Mouse (Mus musculus) ovary, postnatal 14 days (tissue): ENCODE data around the gene Arhgap23.

Experiments
- DNase-seq: peaks from one replicate; pipeline ENCODE4 v3.0.0; 2022; ENCODE audit warnings: low spot score

Arhgap23 gene

DNA sequence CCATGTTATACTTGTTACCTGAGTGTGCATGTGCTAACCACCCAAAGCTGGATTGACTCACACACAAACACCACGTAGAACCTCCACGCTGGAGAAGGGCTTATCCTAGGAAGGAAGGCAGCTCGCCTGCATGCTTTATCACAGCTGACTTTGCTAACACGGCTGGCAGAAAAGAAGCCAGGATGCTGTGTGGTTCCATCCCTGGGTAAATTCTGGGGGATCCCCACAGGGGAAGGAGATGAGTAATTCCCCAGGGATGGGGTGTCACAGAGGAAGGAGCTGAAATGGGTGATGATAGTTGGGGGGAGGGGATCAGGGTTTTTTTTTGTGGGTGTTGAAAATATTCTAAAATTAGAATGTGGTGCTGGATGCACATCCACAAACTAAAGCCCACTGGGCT, 90.5 kb downstream of the Arhgap23 start:
- DNase-seq = no peak

DNA sequence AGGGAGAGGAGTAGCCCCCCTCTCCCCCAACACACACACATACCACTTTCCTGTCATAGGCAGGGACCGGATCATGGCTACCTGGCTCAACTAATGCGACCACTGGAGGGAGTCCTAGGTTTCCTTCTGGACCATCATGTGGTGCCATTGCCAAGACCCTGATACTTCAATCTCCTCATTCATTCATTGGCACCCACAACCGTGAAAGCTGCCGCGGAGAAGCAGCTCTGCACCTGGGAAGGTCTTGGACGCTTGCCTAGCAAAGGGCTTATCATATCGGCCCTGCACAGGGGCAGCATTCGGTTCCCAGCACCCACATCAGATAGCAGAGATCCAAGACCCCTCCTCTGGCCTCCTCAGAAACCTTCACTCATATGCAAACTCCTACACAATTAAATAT, 91.0 kb downstream of the Arhgap23 start:
- no peak for DNase-seq

DNA sequence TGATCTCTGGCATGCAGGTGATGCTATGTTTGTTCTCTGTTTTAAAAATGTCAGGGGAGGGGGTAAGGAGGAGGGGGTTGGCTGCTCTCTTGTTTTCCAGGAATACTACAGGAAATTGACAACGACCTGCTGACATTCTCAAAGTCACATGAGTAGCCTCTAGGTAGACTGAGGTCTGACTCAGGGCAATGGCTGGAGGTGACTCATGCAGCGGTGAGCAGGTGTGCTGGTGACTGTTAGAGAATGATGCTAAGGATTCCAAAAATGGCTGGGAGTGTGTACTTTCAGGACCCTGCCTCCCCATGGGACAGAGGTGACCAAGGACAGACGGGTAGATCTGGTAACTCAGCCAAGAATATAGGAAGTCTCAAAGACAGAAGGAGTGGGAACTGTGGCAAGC, 92.9 kb downstream of the Arhgap23 start:
- DNase-seq = no peak

DNA sequence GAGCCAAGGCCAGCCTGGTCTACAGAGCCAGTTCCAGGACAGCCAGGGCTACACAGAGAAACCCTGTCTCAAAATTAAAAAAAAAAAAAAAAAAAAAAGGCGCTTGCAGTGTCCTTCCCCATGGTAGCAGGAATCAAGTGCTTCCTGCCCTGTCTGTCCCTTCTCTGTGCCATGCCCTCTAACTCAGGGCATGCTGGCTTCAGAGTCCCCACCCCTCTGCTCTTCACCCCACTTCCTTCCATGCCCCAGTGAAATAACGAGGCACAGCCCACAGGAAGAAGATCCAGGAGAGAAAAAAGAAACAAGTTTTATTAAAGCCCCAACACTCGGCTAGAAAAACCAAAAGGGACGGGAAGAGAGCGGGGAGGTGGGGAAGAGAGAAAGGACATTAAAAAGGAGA, 93.7 kb downstream of the Arhgap23 start:
- DNase-seq = no peak

DNA sequence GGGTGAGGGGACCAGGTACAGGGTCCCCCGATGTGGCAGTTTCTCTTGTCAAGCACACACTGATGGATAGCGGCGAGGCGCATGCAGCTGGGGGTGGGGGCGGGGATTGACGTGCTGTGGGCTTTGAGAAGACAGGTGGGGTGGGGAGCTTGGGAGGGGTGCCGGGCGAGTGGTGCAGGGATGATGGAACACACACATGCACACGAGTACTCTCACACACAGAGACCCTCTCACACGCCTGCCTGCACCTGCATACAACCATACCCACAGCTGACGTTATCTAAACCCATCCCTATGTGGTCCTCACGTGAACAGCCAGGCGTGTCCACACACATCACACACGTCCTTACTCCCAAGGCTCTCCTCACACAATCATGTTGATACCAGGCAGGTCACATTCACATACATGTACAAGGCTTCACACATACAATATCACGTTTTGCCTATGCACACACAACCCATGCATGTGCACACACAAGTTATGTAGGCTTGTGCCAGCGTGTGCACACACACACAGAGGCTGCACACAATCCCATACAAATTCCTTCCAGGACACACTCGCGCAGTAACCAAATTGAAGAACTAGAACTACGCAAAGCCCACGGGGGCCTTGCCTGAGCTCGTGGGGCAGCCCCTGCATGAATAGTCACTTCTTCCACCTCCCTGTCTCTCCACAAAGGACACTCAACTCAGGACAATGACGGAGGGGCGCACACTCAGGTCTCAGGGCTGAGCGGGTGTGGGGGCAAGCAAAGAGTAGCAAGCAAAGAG, 94.6 kb downstream of the Arhgap23 start:
- DNase-seq = no peak

DNA sequence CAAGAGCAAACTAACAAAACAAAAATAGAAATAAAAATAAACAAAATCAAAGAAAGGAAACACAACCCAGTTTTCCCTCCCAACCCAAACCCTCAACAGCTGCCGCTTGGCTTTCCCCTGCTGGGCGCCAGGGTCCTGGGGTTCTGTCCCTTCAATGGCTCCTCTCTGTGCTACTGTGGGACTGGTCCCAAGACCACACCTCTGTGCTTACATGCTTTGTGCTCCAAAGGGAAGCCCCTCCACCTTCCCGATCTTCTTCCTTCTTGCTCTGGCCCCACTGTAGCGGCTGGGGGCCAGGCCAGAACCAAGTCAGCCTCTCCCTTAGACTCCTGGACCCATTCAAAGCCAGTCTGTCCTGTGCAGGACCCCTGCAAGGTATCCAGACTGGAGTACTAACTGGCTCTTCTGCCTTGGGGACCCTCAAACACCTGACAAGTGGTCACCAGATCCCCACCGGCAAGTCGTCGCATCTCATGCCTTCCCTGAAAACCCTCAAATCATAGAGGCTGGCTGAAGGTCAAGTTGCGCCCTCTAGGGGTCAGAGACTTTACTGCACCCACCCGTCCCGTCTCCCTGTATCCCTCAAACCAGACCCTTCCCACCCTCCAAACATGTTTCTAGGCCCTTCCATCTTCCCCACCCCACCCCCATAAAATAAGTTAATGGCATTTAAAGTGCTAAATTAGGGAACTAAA, 95.8 kb downstream of the Arhgap23 start:
- DNase-seq = peak; percentile 72

DNA sequence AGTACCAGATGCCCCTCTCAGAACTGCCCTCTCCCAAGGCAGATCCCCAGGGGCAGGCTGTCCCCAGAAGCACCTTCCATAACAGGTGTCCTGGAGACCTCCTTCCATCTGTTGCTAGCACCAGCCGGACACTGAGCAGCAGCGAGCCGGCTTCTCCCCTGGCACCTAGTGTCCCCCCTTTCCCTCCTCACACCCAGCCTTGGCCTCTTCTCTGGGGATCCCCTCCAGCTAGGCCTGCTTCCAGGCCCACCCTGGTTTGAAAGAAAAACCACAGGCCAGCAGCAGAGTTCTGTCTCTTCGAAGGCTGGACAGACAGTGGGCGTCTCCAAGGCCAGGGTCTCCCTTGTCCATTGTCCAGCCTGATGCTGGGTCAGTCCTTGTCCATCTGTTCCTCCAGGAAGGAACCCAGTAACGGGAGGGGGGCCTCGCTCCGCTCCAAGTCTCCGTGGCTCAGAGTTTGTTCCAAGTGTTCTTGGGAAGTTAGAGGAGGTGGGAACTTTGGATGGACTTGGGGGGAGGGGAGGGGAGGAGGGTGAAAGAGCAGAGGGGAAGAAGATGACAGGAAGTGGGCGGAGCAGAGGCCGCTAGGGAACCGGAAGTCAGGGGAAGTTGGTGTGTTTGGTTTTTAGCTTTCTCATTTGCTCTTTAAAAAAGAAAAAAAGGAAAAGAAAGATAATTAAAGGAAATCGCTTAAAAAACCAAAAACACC, 96.5 kb downstream of the Arhgap23 start:
- no peak for DNase-seq

DNA sequence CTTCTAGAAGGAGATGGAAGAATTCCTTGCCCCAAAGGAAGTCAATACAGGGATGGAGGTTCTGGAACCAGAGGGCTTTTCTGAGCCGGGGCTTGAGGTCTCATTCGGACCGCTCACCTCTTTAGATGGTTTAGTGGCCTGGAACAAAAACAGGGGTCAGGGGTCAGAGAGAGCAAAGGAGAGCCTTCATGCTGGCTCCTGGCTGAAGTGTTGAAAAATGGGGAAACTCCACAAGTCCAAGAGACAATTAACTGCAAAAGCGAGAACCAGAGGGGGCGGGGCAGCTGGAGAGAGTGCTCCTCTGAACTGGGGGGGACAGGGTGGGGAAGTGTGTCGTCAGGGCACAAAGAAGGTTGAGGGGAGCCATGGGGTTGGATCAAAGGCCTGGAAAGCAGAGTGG, 97.2 kb downstream of the Arhgap23 start:
- no peak for DNase-seq

DNA sequence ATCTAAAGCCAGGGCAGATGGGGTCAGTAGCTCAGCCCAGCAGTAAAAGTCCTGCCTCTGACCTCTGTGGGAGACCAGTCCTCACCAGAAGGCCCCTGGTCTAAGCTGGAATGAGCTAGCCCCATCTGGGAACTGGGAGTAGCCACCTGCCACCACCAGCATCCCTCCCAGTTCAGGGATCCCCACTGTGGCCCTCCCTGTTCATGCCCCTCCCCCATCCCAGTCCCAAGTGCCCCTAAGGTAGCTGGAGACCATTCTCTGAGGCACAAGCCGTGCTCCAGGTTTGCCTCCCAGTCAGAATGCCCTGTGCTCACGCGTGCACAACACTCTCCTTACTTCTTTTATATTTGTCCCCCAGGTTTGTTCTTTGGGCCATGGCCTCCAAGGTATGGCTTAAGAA, 97.7 kb downstream of the Arhgap23 start:
- DNase-seq = no peak

DNA sequence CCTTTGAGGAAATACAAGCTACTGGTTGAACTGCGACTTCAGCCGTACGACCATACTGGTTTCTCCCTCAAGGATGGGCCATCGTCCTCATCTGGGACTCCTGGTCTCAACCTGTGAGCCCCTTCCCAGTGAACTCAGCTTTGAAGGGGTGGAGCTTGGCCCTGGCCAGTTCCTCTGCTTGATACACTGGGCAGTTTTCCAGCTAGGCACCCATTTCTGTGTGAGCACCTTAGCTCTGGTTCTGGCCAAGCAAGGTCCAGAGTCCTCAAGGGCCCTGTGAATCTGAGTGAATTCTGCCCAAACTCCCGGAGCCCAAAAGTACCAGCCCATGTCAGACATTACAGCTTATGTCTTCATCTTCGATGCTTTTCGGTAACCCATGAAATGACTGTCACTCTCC, 105.2 kb downstream of the Arhgap23 start:
- DNase-seq = no peak

DNA sequence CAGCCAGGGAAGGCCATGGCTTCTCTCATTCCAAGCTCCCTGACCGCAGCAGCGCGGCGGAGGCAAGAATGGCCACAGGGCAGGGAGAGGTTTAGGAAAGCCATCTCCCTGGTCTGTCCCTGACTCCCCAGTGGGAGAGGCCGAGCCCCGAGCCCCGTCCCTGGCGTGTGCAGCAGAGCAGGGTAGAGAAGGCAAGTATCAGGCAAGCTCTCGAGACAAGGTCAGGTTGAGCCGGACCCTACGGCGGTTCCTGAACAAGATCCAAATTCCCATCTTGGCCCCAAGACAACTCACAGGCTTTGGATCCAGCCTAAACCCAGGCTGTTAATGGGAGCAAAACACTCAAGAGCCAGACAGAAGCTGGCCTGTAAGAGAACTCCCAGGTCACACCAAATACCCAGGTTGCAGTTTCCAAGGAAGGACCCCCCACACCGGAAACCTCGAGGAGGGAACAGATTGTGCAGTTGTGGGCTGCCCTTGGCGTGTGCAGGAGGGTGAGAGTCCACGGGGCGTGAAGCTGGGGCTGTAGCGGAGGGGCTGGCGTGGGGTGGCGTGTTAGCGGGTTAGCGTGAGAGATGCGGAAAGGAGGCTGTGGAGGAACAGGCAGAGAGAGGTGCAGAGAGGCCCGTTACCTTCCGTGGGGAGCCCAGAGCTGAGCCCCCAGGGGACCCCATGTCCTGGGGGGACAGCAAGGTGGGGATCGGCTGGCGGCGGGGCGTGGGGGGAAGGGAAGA, 106.6 kb downstream of the Arhgap23 start:
- DNase-seq = no peak

DNA sequence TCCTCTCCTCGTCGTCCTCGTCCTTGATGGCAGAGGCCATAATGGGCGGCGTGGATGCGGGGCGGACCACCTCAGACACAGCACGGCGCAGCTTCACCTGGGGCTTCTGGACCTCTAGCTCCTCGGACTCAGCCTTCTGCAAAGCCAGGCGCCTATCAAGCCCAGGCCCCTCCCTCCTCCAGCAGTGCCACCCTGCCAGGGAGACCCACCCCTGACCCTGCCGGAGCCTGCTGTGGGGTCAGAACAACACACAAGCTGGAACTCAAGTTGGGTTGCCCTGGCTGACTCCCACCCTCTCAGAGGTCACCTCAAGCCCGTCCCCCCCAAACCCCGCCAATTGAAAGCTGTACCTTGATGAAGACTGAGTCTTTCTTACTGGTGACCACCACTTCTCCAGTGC, 107.8 kb downstream of the Arhgap23 start:
- DNase-seq = no peak

DNA sequence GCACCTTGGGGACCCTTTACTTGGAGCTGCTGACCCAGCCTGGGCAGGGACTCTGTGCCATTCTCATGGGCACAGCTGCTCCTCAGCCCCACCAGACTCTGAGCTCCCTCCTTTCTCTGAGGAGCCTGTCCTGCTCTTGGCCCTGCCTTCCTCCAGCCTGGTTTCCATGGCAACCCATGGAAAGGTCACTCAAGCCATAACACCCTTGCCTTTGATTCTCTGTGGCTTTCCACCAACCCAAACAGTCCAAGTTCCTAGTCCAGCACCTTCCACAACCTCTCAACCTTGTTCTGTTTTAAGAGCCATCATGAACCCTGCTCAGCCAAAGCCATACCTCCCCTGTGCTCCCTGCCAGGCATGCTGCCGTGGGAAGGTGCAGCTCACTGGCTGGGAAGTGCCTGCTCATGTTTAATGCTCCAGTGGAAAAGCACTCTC, 108.5 kb downstream of the Arhgap23 start:
- no peak for DNase-seq

DNA sequence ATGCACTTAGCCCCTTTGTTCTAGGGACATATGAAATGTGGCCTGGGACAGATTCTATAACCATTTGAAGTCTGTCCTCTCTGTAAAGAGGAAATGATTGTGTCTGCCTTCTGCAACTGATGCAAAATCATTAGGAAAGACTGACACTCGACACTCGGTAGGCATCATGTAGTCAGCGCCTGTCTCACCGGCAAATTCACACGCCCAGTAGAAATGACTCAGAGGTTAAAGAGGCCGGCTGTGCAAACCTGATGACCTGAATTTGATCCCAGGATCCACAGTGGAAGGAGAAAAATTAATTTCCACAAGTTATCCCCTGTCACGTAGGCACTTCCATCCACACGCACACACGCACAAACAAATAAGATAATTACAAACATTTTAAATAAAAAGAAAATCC, 109.0 kb downstream of the Arhgap23 start:
- DNase-seq = no peak

DNA sequence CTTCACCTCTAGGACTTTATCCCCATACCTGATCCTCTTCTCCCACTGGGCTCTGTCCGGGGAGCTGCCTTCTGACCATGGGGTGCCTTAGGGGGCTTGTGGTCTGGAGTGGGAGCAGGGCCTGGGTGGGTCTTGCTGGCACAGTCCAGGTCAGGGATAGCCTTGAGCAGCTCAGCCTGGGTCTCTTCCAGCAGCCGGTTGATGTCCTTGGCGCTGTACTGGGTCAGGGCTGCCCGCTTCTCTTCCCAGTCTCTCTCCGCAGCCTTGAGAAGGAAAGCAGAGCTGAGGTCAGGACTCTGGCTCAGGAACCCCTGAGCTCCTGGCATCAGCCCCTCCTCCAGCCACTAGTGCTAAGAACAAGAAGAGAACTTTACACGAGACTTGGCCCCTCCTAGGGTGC, 110.0 kb downstream of the Arhgap23 start:
- no peak for DNase-seq

DNA sequence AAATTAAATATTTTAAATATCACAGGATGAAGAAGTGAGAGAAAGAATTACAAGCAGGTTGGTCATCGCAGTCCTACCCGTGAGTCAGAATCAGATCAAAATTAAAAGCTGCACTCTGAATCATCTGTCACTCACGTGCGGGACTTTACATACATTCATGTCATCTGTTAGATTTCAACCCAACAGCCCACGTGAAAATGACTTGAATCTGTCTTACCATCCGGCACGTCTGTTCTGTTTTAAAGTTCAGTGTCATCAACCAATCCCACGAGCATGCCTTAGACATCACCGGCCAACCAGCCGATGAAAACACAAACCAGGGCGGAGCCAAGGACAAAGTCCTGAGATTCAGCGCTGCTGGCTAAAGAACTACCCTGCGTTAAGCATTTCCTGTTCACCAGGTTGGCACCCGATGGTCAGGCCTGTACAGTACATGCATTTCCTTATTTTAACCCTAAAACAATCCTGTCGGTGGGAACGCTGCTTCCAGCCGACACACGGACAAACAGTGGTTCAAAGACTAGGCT, 113.0 kb downstream of the Arhgap23 start:
- DNase-seq = no peak

DNA sequence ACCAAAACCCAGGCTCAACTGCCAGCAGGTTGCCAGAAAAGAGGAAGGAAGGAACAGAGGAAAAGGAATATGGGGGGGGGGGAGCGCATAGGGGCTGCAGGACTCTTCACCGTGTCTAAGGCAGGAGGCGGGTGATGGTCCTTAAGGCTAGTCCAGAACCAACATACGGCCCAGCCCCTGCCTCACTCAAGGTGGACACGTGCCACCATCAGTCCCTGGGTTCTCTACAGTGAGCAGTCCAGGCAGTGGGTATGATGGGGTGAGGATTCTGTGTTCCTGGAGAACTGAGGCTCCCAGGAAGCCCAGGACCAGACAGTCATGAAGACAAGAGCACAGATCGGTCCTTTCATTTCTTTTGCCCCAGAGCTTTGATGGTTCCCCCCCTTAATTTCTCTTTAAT, 114.7 kb downstream of the Arhgap23 start:
- no peak for DNase-seq

DNA sequence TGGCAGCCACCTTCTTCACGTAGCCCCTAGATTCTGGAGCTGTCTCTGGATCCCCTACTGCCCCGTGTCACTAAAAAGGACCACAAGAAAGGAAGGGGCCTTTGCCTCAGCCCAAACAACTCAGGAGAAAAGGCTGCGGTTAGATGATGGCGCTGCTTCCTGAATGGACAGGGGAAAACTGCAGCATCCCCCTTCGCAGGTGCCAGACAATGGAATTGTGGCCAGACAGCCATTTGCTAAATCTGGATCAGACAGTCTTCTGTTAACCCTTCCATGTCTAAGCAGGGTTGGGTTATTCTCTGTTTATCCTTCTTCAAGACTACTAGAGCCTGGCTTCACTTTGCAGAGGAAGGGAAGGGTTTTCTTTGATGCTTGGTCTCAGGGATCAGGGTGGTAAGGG, 115.6 kb downstream of the Arhgap23 start:
- no peak for DNase-seq

DNA sequence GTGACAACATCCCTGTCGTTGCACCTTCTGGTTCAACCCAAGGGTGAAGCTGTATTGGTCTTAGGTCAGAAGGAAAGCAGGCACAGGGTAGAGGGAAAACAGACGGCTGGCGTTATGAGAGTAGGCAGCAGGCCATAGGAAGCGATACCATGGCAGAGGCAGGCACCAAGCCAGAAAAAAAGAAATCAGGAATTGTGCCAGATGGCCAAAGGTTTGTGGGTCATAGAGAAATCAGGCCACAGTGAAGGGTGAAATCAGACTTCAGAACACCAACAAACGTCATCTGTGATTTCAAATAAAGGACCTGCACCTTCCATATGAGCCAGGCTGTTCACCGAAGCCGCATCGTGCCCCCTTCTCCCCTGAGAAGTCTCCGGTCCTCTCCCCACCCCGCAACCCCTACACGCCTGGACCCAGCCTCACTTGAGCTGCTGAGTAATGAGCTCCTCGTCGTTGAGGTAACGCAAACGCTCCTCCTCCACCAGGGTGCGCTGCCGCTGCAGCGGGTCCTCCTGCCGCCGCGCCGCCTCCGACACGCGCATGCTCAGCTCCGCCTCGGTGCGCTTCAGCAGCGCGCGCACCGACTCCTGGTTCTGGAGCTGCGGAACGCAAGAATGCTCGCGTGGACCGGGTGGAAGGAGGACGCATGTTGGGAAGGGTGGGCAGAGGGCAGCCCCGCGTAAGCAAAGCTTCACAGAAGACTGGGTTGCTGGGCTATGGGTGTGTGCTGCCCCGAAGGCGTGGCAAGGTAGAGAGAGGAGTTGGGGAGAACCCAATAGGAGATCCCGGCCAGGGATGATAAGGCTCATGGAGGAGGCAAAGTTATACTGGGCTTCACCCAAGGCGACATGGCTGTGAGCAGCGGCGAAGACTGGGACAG, 116.3 kb downstream of the Arhgap23 start:
- peak; percentile 81 for DNase-seq

DNA sequence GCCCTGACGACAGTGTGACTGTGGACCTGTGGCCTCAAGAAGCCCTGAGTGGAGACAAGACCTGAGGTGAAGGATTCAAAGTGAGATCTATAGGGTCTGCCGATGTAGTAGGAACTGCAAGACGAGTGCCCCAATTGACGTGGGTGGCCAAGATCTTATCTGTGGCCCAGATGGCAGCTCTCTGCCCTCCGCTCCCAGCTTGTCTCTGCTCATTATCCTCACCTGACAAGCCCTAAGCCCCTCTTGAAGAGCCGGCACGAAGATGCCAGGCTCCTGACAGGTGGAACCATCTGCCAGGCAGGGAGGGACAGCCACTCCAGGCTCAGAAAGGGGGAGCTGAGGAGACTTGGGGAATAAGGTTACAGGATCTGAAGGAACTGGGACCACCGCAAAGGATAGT, 117.0 kb downstream of the Arhgap23 start:
- no peak for DNase-seq

DNA sequence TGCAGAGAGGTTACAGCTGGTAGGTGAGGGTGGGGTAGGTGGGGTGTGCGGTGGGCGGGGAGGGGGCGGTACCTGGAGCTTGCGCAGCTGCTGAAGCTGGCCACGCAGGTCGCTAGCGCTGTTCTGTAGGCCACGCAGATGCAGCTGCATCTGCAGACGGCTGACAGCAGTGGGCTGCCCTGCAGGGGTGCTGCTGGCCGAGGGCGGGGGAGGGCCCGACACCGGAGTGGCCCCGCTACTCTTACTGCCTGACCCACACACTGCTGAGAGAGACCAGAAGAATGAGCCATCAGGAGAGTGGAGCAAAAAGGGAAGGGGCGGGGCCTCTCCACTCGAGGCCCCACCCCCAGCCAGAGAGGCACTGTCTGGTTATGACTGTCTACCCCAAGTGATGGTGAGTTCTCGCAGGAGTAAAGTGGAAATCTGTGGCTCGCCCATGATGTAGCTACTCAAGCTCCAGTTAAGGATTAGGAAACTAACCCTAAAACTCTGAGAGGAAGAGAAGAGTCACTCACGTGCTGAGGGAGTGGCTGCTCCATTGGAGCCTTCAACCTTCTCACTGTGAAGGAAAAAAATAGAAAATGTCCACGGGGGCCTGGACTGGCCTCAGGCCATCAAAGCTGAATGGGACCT, 117.7 kb downstream of the Arhgap23 start:
- no peak for DNase-seq
